Mouse (Mus musculus): ENCODE data around the gene Ldah.
A peak's percentile ranks its signal among the peaks of the same experiment; 100 is the strongest.
"Not testable (repeated sequence)": the region's sequence is repeated elsewhere in the genome, so short reads cannot be mapped to it uniquely, and the experiment has no call there.

Ldah gene

DNA sequence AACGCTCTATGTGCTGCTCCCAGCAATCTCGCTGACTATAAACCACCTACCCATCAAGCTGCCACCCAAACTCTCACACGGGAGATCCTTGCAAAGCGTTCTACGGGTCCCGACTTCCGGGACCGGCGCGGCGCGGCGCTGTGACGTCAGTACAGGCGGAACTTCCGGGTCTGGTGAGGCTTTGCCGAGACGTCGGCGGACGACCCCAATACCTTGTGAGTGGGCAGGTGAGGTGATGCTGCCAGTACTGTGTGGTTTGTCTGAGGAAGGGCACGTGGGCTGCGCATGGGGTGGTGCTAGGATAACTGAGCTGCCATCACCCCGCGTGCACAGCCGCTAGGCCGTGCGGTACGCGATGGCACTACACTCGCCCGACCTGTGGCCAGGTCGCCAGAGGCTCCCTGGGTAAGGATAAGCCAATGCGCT is at the start of gene Ldah:
Gene Ldah (plus strand): TSS at position 130 of the 426 bp plus-strand sequence.
- peak; percentile 75 for DNase-seq (ENCODE audit: low spot score)

DNA sequence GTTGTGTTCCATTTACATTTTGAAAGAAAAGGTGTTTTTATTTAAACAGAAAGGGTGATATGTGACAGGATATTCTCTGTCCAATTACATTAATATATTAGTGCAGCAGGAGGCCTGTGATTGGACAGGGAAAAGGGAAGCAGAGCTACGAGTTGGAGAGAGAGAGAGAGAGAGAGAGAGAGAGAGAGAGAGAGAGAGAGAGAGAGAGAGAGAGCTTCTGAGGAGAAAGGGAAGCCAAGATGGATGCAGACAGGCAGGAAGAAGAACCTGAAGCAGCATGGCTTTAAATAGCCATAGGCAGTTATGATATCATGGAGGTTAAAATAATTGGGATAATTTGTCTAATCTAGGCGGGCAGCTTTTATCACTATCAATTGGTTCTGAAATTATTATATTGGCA is 40.2 kb upstream of the Ldah start:
- DNase-seq (ENCODE audit: low spot score) = no peak

DNA sequence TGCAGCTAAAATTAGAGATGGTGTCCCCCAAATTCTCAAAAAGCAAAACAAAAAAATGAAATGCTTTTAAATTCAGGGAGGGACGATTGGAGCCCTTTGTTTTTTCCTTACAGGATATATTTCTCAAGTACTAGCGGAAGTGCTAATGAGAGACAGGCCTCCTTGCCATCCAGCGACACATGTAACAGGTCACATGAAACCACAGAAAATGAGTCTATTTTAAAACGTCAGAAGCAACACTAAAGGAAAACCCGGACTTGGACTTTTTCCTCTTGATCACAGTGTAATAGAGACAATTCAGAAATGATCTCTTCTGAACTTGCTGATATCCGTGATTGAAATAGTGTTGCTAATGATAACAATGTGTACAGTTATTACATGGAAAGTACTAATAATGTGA is 27.0 kb upstream of the Ldah start:
- DNase-seq (ENCODE audit: low spot score) = no peak

DNA sequence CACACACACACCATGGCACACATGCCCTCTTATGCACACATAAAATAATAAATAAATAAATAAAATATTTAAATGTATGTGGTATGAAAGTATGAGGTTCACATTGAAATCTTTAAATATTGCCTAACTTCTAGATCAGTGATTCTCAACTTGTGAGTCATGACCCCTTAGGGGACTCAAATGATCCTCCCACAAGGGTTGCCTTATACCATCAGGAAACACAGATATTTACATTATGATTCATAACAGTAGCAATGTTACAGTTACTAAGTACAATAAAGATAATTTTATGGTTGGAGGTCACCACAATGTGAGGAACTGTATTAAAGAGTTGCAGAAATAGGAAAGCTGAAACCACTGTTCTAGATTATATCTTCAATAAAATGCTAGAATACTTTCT is 26.2 kb upstream of the Ldah start:
- no peak for DNase-seq (ENCODE audit: low spot score)

DNA sequence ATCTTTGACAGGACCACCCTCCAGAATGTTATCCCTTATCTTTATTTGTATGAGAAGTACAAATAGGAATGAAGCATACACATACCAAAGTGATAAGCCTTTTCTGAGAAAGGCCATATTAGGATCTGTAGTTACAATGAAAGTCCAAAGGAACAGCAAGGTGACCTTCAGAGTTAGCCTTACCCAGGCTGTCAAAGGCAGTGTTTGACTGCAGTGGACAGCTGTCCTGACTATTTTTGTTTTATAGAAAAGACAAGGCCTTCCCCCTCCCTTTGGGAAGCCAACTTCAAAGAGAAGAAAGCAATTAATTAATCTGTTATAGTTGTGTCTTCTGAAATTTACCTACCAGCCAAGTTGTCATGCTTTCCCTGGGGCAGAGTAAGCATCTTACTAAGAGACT is 23.4 kb upstream of the Ldah start:
- no peak for DNase-seq (ENCODE audit: low spot score)

DNA sequence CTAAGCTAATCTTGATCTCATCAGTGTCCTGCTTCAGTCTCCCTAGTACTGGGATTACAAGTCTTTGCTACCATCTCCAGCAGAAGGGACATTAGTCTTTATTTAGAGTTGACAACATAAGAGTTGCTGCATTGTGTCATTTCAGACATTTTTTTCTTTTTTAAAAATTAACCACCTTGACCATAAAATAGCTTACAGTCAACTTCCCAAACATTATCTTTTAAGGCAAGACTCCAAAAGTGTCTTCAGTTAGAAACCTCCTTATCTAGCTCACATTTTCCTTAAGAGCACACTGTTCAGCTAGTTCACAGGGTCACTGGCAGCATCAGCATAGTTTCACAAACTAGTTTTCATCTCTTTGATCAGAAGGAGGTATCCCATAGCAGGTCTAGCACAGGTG is 19.7 kb upstream of the Ldah start:
- no peak for DNase-seq (ENCODE audit: low spot score)

DNA sequence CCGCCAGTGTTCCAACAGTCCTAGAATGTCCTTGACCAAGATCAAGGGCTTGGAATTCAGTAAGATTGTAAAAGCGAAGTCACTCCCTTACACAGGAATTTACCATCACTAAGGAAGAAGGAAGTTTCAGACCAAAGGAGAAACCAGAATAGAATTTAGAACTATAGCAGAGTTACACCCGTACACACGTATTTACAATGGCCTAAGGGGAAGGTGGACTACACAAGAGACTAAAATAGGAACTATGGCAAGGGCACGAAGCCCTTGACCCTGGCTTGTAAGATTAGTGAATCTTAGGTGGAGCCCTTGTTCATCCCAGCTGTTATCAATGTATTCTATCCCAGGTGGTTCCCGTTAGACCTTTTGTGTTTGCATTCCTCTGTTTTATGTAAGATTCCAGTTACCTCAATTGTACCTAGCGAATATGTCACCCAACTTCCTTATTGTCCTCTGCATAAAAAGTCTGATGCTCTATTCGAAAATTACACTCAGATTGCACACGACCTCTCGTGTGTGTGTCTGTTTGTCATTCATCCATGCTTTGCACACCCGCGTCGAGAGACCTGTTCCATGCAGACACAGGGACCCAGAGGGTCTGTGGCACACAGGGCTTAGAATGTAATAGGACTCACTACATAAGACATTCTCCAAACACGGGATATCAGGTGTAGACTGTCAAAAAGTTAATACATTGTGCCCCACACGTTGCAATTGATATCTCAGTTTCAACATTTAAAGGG is 18.9 kb upstream of the Ldah start:
- not testable (repeated sequence) for DNase-seq (ENCODE audit: low spot score)

DNA sequence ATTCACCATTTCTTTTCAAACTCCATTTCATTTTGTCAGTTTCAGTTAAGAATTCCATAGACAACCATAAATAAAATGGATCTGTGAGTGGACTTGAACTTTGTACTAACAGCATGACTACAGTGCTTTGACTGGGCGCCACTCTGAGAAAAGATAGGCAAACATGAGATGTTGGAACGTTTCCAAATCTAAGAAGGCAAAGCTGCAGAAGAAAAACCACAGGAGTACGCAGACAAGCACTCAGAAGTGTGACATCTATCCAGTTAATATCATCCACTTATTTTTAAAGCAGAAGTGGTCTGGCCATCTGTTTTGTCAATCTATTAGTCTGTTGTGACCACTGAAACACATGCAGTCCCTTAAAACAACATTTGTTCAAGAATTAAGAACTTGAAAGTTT is 18.2 kb upstream of the Ldah start:
- no peak for DNase-seq (ENCODE audit: low spot score)

DNA sequence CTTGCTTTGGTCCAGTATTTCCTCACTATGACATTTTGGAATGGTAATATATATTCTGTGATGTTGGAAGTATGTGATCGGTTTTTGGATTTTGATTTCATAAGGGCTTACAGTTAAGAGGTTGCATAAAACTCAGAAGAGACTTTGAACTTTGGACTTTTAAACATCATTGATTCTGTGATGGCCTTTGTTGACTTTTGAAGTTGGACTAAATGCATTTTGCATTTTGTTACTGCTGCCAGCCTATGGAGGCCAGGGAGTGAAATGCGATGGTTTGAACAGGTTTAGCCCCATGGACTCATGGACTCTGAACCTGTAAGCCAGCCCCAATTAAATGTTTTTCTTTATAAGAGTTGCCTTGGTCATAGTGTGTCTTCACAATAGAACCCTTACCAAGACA is 2.2 kb upstream of the Ldah start:
- no peak for DNase-seq (ENCODE audit: low spot score)

DNA sequence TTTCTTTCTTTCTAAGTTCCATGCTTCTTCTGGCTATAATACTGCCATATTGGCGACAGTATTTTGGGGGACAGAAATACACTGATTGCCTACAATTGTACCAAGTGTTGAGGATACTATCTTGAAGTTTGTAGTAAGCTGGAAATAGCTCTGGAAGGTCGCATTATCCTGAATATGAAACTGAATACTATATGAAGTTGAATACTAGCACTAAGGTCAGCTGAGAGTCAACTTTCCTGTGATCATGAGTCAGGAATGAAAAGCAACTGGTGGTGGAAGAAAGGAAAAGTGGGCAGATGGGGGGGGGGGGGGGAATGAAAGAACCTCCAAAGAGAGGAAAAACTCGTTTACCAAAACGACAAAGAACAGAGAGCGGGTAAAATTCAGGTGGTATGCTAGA is 329 bp upstream of the Ldah start:
- DNase-seq (ENCODE audit: low spot score) = no peak

DNA sequence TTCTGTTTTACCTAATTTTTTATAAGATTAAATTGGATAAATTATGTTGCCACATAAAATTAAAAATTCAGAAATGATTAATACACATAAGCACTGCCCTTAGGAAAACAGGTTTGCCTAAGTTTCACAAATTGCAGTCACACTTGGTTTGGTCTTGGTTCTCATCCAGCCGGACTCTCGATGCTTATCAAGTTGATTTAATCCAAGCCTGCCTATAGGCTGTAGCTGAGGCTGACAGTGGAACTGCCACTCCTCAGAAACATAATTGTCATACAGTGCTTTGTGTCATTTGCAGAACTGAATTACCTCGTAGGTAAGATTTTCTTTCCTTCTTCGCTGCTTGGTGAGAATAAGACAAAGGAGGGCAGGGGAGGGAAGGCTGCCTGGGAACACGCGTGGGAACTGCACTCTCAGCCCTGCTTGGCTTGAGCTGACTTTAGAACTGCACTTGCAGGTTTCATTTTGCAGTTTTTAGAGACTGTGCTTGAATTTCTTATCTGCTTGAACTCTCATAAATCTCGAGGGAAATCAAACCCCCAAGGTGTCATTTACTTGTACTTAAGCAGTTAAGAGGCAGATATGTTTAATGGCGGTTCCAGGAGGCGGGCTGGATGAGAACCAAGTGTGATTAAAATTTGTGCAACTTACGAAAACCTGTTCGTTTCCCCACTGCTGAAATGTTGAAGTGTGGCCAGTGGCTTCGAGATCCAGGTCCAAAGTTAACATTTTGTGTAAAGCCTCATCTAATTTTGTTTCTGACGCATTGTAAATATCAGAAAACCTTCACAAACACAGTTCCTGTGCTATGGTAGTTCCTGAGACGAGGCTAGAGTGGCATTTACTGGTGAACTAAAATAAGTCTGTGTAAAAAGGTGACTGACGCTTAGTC is 8.7 kb downstream of the Ldah start:
- no peak for DNase-seq (ENCODE audit: low spot score)

DNA sequence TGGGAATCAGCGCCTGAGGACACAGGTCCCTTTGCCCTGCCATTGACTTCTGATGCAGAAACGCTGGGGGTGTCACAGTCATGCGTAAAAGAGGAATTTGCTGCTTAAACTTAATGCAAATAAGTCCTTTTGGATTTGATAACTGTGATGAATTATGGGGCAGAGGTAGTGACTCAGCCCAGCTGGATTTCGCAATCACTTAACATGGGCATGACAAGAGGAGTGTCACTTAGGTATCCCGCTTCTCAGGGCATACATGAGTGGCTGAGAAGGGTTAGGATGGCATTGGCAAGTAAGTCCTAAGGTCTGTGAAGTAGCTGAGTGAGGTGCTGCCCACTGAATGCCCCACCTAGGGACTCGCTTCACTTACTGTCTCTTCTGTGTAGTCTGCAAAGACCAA is 15.1 kb downstream of the Ldah start:
- no peak for DNase-seq (ENCODE audit: low spot score)

DNA sequence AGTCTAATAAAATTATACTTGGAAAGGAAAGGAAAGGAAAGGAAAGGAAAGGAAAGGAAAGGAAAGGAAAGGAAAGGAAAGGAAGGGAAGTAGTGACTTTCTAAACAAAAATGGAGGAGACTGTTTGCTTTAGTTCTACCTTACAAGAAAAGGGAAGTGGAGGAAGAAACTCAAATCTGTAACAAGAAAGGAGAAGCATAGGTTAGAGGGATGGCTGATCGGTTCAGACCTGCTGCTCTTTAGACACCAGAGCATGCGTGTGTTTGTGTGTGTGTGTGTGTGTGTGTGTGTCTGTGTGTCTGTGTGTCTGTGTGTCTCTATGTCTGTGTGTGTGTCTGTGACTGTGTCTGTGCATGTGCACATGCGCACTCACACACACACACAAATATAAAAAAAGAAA is 23.2 kb downstream of the Ldah start:
- no peak for DNase-seq (ENCODE audit: low spot score)

DNA sequence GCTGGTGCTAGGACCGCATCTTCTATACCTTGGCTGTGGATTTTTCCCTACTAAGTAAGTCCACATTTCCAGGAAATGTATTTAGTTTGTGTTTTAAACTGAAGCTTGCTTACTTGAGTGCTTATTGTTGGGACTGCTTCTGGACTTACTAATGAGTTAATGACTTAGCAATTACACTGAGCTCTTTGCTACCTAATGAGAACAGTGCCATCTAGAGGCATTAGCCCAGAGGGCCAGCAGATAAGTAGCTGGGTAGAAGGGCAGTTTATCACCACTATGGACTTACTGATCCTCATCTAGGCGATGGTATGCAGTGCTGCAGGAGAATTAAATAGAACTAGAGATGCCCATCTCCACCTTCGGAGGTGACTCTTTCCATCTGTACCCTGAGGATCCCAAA is 24.8 kb downstream of the Ldah start:
- DNase-seq (ENCODE audit: low spot score) = no peak

DNA sequence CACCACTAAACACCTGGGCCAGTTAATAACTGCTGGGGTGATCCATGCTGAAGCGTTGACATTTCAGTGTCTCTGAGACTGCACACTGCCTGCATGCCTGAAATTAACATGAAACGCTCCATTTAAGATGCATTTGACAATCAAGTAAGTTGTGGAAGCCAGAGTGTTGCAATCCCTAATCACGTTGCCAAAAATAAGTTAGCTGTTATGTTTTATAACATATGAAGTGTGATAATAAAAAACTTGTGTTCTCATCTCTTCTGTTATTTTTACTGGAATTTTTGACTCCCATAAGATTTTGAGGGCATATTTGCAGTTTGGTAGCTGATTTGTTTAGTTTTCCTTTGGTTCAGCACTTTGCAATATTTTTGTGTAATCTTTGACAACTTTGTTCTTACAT is 34.3 kb downstream of the Ldah start:
- DNase-seq (ENCODE audit: low spot score) = no peak

DNA sequence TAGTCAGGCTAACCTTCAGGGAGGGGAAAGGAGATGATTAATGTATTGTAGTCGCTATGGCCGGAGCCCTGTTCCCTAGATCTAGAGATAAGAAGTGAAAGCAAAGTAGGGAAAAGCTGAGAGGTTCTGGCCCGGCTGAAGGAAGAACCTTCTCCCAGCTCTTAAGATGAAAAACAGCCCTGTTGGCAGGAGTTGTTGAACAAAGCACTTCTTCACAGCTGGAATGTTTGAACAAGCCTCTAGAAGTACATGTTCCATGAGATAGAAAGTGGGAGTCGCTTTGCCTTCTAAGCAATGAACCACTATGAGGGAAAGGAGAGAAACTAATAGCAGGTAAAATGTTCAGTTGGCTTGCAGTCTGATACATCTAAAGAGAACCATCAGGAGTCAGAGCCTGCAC is 36.8 kb downstream of the Ldah start:
- DNase-seq (ENCODE audit: low spot score) = no peak

DNA sequence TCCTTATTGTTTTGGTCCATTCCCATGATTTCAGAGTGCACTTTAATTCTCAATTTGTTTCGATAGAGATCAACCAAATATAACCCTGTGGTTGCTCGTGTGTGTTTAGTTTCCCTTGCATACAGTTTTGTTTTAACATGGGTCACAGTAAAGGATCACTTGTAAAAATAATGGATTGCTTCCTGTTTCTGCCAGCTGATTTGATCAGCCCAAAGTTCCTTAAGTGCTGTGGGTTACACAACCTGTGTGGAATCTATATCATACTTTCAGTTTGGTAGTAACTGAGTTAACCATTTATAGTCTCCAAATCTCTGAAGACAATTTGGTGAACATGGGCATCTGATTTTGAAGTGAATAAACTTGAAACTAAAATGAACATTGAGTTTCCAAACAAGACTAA is 52.4 kb downstream of the Ldah start:
- DNase-seq (ENCODE audit: low spot score) = no peak

DNA sequence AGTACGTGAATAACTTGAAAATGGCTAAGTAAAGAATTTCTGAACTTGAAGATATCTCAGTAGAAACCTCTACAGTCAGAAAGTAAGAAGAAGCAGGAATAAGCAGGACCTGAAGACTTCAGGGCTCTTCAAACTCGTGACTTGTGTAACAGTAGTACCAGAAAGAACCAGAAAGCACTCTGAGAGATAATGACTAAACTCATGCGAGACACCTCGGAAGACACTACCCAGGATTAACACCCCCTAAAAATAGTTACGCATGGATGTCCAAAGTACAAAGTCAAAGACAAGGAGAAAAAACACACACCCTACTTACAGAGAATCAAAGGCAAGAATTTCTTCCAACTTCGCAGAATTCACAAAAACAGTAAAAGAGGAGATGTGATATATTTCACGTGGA is 58.4 kb downstream of the Ldah start:
- no peak for DNase-seq (ENCODE audit: low spot score)

DNA sequence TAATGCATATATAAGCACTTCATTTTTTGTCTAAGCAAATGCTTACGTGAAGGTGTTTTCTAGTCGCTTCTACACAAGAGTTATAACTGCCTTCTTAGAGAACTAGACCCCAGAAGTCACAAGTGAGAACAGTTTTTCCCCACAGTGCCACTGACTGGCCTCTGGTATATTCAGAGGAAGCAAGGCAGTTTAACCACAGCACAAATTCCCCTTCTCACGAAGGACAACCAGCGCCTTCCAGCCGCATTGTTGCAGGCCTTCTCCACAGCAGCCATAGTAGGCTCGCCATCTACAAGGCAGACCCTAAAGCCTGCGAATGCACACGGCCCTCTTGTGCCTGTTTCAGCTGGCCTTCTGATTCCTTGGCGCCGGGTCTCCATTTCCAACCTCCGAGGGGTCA is 61.7 kb downstream of the Ldah start:
- no peak for DNase-seq (ENCODE audit: low spot score)

DNA sequence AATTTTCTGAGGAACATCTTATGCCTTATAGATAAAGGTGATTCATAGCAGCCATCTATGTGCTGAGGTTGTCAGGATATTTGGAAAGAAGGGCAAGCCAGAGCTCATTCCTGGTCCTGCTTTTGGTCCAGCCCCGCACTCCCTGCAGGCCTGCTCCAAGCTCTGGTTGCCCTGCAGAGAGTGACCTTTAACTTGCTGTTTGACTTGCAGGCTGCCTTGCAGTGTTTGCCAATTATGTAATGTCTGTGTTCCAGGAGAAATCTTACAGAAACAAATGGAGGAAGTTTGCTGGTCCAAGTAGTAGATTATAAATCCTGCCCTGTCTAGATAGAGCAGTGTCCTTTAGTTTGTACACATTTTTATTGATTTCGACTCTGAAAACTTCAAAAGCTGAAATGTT is 63.5 kb downstream of the Ldah start:
- DNase-seq (ENCODE audit: low spot score) = no peak

DNA sequence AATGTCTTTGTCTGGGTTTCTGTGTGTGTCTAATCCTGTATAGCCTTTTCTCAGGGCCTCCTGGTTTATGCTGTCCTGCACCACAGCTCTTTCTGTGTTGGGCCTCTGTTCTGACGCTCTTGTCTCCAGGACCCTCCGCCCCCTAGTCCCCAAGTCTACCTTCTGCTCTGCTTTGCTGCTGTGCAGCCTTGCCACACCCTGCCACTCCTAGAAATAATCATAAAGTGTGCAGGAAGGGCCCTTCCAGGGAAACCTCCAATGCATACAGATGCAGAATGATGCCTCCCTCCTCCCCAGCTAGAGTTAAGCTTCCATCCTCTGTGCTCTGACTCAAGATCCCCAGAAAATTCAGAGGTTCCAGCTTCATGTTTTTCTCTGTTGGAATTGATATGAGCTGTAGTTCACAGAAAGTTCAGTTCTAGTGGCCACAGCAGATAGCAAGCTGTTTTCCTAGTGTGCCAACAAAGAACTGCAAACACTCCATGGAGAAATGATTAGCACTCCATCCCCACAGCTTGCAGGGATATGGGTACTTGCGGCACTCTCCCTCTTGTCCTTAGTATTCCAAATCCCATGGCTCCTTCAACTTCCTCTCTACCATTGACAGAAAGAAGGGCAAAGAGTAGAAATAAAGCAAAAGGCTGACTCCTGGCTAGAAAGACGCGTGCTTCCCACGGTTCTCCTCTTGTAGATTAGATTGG is 65.7 kb downstream of the Ldah start:
- DNase-seq (ENCODE audit: low spot score) = no peak

DNA sequence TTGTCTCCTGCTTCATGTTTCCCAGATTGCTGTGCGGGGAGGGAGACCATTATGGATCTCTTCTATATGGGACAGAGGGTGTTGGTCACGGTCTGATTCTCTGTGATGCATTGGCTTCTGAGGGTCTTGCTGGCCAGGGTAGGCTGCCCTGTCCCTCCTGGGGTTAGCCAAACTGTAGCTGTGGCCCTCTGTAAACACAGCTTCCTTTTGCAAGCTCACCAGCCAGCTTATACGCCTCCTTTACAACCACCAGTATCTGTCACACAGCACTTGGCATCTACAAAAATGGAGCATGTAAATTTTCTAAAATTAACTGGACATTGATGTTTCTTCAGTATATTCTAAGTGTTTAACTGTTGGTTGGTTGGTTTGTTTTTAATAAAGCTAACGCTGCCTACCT is 67.5 kb downstream of the Ldah start:
- DNase-seq (ENCODE audit: low spot score) = no peak

Data from ovary, adult 18-20 months (tissue).